Mouse (Mus musculus): ENCODE results near the gene Ccdc85a. TPM values are rescaled to one million over a fixed set of nuclear protein-coding genes. Genes with fewer than 3 reads are reported as not detected.
A peak's percentile ranks its signal among the peaks of the same experiment; 100 is the strongest.
"Not testable (repeated sequence)": the region's sequence is repeated elsewhere in the genome, so short reads cannot be mapped to it uniquely, and the experiment has no call there.

Ccdc85a gene
- polyA plus RNA-seq, 1 experiment from 2014 or later, result 1.5 TPM

DNA sequence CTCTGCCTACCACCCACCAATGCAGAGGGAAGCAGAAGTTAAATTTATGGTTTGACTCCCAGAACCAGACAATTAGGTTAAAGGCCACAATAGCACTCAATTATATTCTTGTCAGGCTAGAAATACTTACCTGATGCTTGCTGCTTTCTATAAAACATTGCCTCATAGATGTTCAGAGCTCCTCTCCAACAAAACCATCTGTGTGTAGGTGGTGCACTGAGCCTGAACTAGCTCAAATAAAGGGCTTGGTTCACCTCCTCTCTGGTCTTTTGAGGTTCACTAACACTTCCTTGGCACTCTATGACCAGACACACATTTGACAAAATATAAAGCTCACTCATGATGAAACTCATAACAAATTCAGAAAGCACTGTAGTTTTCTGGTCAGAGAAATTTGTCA is 208.2 kb downstream of the Ccdc85a start:
- Histone ChIP-seq H3K4me3 (ENCODE audit: low read depth, low read length) (no peak overlapping the region), H3K9me3 (ENCODE audit: control insufficient read depth, low read length) (no peaks in the 10 kb centered on the region), H3K4me2 (ENCODE audit: low read depth, severe bottlenecking) (no peak overlapping the region), H3K27me3 (ENCODE audit: control insufficient read depth, insufficient read depth, low read length) (no peaks in the 10 kb centered on the region), H3K9ac (ENCODE audit: low read length) (no peak overlapping the region), H3K4me1 (ENCODE audit: control insufficient read depth, insufficient read depth, low read length) (no peaks in the 10 kb centered on the region), H3K27ac (replicated peaks; ENCODE audit: low read depth, low read length) (no peak overlapping the region), H3K36me3 (ENCODE audit: control insufficient read depth, insufficient read depth, low read length) (no peaks in the 10 kb centered on the region)
- ATAC-seq (ENCODE audit: insufficient number of reproducible peaks, low FRiP score, low TSS enrichment, low read depth) (no peak), DNase-seq (ENCODE audit: low spot score) (no peak)

DNA sequence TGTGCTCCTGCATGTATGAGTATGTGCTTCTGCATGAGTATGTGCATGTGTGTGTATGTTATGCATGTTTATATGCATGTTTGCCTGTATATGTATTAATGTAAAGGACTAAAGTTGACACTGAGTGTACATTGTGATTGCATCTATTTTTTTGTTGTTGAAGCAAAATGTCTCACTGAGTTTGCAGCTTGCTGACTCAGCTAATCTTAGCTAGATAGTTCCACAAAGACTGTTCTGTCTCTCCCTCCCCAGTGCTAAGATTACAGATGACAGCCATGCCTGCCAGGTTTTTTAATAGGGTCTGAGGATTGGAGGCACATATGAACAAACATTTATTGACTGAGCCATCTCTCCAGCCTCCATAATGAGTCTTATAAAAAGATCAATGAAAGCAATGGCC is 209.5 kb downstream of the Ccdc85a start:
- Histone ChIP-seq H3K36me3 (ENCODE audit: control insufficient read depth, insufficient read depth, low read length) (no peaks in the 10 kb centered on the region), H3K27me3 (ENCODE audit: control insufficient read depth, insufficient read depth, low read length) (no peaks in the 10 kb centered on the region), H3K9me3 (ENCODE audit: control insufficient read depth, low read length) (no peaks in the 10 kb centered on the region), H3K4me1 (ENCODE audit: control insufficient read depth, insufficient read depth, low read length) (no peaks in the 10 kb centered on the region), H3K4me3 (ENCODE audit: low read depth, low read length) (no peak overlapping the region), H3K4me2 (ENCODE audit: low read depth, severe bottlenecking) (no peak overlapping the region), H3K9ac (ENCODE audit: low read length) (no peak overlapping the region), H3K27ac (replicated peaks; ENCODE audit: low read depth, low read length) (no peak overlapping the region)
- ATAC-seq (ENCODE audit: insufficient number of reproducible peaks, low FRiP score, low TSS enrichment, low read depth), result no peak
- no peak for DNase-seq (ENCODE audit: low spot score)

DNA sequence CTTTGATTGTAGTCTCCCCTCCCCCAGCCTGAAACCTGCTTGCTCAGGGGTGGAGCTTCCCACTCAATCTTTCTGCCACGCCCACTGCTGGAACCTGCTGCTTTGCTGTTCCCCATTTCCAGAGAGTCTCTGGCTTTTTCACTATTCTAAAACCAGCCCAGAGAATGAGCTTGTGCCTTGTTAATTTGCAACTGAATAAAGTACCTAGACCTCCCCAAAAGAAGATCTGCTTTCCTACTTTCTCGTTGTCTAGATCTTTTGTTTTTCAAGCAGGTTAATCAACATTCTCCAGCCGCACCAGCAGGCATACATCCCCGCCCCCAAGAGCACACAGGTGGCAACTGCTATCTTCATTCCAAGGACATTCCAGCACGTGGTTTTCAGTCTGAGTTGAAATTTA is 212.7 kb downstream of the Ccdc85a start:
- H3K9ac ChIP-seq (ENCODE audit: low read length); H3K27me3 ChIP-seq (ENCODE audit: control insufficient read depth, insufficient read depth, low read length); H3K9me3 ChIP-seq (ENCODE audit: control insufficient read depth, low read length); ATAC-seq (ENCODE audit: insufficient number of reproducible peaks, low FRiP score, low TSS enrichment, low read depth); H3K36me3 ChIP-seq (ENCODE audit: control insufficient read depth, insufficient read depth, low read length); H3K27ac ChIP-seq (replicated peaks; ENCODE audit: low read depth, low read length); H3K4me1 ChIP-seq (ENCODE audit: control insufficient read depth, insufficient read depth, low read length); H3K4me2 ChIP-seq (ENCODE audit: low read depth, severe bottlenecking); H3K4me3 ChIP-seq (ENCODE audit: low read depth, low read length); DNase-seq (ENCODE audit: low spot score): not testable (repeated sequence)
- WGBS, result 75% methylated on average over 5 of the region's 5 CpGs

DNA sequence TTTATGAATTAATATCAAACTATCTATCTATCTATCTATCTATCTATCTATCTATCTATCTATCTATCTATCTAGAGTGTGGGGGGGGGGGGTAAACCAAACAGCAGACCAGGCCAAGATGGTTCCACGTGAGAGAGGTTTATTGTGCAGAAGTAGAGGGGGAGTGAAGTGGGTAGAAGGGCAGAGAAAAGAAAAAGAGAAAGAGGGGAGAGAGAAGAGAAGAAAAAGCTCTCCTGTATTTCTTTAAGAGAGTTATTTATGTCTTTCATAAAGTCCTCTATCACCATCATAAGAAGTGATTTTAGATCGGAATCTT is 218.2 kb downstream of the Ccdc85a start:
- H3K4me1 ChIP-seq (ENCODE audit: control insufficient read depth, insufficient read depth, low read length), result 0 out of 2 replicates have a peak, but pooled peaks cover 2% of the 10 kb centered on the region
- 68% methylated on average over 2 of the region's 2 CpGs for WGBS
- H3K4me2 ChIP-seq (ENCODE audit: low read depth, severe bottlenecking), result peak overlapping the region; percentile 46; the same call in 1 of the 2 replicates
- no peak overlapping the region for H3K27ac ChIP-seq (replicated peaks; ENCODE audit: low read depth, low read length)
- no peaks in the 10 kb centered on the region for H3K9me3 ChIP-seq (ENCODE audit: control insufficient read depth, low read length)
- DNase-seq (ENCODE audit: low spot score), result no peak
- H3K27me3 ChIP-seq (ENCODE audit: control insufficient read depth, insufficient read depth, low read length), result no peaks in the 10 kb centered on the region
- H3K4me3 ChIP-seq (ENCODE audit: low read depth, low read length), result no peak overlapping the region
- H3K9ac ChIP-seq (ENCODE audit: low read length), result no peak overlapping the region; the same call in 1 of the 2 replicates
- no peaks in the 10 kb centered on the region for H3K36me3 ChIP-seq (ENCODE audit: control insufficient read depth, insufficient read depth, low read length)
- ATAC-seq (ENCODE audit: insufficient number of reproducible peaks, low FRiP score, low TSS enrichment, low read depth), result peak; percentile 48; the same call in 1 of the 2 replicates

DNA sequence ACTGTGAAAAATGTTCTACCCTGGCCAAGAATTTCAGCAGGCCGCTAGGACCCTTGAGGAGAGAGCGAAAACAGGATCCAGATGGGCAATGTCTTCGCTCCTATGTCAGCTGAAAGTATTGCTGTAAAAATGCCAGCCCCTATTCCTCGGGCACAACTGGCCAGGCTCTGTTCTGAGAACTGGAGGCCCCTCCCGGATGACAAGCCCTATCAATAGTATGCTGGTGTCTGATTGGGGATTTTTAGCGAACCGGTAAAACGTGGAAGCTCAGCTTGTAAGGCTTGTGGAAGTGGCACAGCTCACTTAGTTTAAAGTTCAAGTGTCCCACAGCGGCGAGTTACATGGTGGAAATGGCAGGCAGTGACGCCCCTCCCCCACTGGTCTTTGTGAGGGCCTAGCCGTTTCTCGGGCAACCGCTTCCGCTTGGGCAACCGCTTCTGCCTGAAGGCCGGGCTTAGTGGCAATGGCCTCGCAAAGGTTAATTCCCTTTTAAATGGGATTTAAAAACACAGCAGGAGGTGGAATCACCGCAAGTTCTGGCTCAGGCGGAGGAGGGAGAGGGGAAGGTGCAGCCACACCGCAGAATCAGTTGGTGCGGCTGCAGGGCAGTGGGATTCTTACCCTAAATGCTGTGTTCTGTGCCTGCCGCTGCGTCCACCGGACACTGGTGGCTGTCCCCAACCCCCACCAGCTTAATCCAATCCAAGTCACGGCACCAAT is 218.8 kb downstream of the Ccdc85a start:
- H3K36me3 ChIP-seq (ENCODE audit: control insufficient read depth, insufficient read depth, low read length), result no peaks in the 10 kb centered on the region
- peak overlapping the region; percentile 60; the same call in 1 of the 2 replicates for H3K9ac ChIP-seq (ENCODE audit: low read length)
- ATAC-seq (ENCODE audit: insufficient number of reproducible peaks, low FRiP score, low TSS enrichment, low read depth) (peak; percentile 91), DNase-seq (ENCODE audit: low spot score) (peak; percentile 94)
- WGBS, result 5% methylated on average over 26 of the region's 26 CpGs
- H3K4me1 ChIP-seq (ENCODE audit: control insufficient read depth, insufficient read depth, low read length), result 0 out of 2 replicates have a peak, but pooled peaks cover 2% of the 10 kb centered on the region
- no peaks in the 10 kb centered on the region for H3K27me3 ChIP-seq (ENCODE audit: control insufficient read depth, insufficient read depth, low read length)
- no peaks in the 10 kb centered on the region for H3K9me3 ChIP-seq (ENCODE audit: control insufficient read depth, low read length)
- 0 out of 2 replicates have a peak overlapping the region, but pooled peaks have one; percentile 48 for H3K27ac ChIP-seq (replicated peaks; ENCODE audit: low read depth, low read length)
- H3K4me3 ChIP-seq (ENCODE audit: low read depth, low read length), result peak overlapping the region; percentile 11; the same call in 1 of the 2 replicates
- H3K4me2 ChIP-seq (ENCODE audit: low read depth, severe bottlenecking), result peak overlapping the region; percentile 46

DNA sequence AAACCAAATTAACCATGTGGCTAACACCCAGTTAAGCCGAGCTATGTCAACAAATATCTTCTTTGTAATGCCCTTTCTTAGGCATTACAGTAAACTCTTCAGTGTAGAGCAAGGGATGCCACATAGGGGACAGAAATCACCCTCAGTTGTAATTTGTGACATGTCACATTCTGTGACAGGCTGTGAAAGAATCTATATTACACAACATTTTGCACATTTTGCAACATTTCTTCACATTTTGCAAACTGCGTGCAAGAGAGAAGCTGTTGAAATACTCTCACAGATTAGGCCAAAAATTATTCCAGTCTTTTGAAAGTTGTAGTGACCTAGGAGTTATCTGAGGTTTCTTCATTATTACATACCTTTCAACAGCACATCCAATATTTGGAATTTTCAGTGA is 240.7 kb downstream of the Ccdc85a start:
- no peak for DNase-seq (ENCODE audit: low spot score)
- 90% methylated on average over 2 of the region's 2 CpGs for WGBS

DNA sequence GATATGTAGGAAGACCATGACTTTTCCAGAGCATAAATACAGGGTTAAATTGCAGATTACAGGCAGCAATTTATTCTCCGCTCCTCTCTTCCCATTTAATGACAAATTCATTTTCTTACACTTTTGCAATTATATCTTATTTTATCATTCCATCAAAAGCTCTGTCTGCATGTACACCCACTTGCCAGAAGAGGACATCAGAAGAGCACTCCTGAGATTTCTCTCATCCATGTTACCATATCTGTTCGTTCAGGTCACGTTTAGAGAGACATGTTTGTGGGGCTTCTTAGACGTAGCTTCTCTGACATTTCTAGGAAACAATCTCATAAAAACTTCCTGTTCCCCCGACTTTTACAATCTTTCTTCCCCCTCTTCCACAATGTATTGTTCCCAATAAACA is 242.2 kb downstream of the Ccdc85a start:
- ATAC-seq (ENCODE audit: insufficient number of reproducible peaks, low FRiP score, low TSS enrichment, low read depth) (no peak), DNase-seq (ENCODE audit: low spot score) (no peak)
- H3K4me1 ChIP-seq (ENCODE audit: control insufficient read depth, insufficient read depth, low read length), result no peaks in the 10 kb centered on the region
- H3K36me3 ChIP-seq (ENCODE audit: control insufficient read depth, insufficient read depth, low read length), result no peaks in the 10 kb centered on the region
- no peaks in the 10 kb centered on the region for H3K27me3 ChIP-seq (ENCODE audit: control insufficient read depth, insufficient read depth, low read length)
- no peak overlapping the region for H3K4me2 ChIP-seq (ENCODE audit: low read depth, severe bottlenecking)
- no peaks in the 10 kb centered on the region for H3K9me3 ChIP-seq (ENCODE audit: control insufficient read depth, low read length)
- 75% methylated on average over 5 of the region's 5 CpGs for whole genome bisulfite sequencing
- no peak overlapping the region for H3K27ac ChIP-seq (replicated peaks; ENCODE audit: low read depth, low read length)
- H3K4me3 ChIP-seq (ENCODE audit: low read depth, low read length), result no peak overlapping the region
- H3K9ac ChIP-seq (ENCODE audit: low read length), result no peak overlapping the region

More for the DNA sequence above, 240.7 kb downstream of the Ccdc85a start:
- H3K4me2 ChIP-seq (ENCODE audit: low read depth, severe bottlenecking), result no peak overlapping the region
- H3K4me3 ChIP-seq (ENCODE audit: low read depth, low read length), result no peak overlapping the region
- no peak overlapping the region for H3K27ac ChIP-seq (replicated peaks; ENCODE audit: low read depth, low read length)
- H3K9me3 ChIP-seq (ENCODE audit: control insufficient read depth, low read length), result no peaks in the 10 kb centered on the region
- H3K9ac ChIP-seq (ENCODE audit: low read length), result no peak overlapping the region
- H3K4me1 ChIP-seq (ENCODE audit: control insufficient read depth, insufficient read depth, low read length), result no peaks in the 10 kb centered on the region
- no peak for ATAC-seq (ENCODE audit: insufficient number of reproducible peaks, low FRiP score, low TSS enrichment, low read depth)
- no peaks in the 10 kb centered on the region for H3K36me3 ChIP-seq (ENCODE audit: control insufficient read depth, insufficient read depth, low read length)
- H3K27me3 ChIP-seq (ENCODE audit: control insufficient read depth, insufficient read depth, low read length), result no peaks in the 10 kb centered on the region

DNA sequence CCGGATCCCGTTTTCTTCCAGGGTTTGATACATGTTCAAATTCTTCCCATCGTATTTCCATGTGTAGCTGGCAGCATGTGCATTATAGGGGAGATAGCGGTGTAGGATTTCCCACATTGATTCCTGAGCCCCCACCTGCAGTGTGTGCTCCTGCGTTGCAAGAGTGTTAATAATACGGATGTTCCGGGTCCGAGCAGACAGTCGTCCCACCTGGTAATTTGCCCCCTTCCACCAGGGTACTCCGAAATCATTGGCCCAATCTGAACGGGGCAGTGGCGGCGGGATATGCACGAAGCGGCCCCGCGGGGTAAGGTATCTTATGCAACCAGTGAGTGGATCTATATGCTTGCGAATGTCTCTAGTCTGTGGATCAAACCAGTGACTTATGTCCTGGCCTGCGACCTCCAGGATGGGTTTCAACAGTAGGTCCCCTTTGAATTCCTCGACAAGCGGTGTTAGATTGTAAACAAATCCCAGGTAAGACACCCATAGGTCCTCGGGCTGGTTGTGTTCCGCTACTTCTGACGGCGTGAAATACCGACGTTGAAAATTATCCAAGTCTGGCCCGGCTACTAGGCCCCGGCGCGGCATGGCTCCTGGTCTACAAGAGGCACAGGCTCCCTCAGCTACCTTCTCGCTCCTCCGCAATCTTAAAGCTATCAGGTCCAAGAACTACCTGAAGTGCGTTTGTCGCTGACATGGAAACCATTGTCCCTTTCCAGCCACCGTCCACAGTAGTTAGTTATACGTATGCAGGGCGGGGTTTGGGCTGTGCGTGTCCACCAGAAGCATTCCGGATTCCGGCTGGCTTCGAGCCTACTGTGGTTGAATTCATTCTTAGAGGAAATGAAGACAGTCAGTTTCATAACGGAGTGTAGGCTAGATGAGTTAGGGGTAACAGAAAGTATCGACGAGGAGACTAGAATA is 244.6 kb downstream of the Ccdc85a start, which contains the start of gene Gm6685:
Gene Gm6685 (minus strand): TSS at position 644 of the 927 bp plus-strand sequence.
- not testable (repeated sequence) for H3K9me3 ChIP-seq (ENCODE audit: control insufficient read depth, low read length); DNase-seq (ENCODE audit: low spot score); H3K27me3 ChIP-seq (ENCODE audit: control insufficient read depth, insufficient read depth, low read length); H3K36me3 ChIP-seq (ENCODE audit: control insufficient read depth, insufficient read depth, low read length); H3K27ac ChIP-seq (replicated peaks; ENCODE audit: low read depth, low read length); H3K4me2 ChIP-seq (ENCODE audit: low read depth, severe bottlenecking); H3K4me1 ChIP-seq (ENCODE audit: control insufficient read depth, insufficient read depth, low read length); H3K9ac ChIP-seq (ENCODE audit: low read length); ATAC-seq (ENCODE audit: insufficient number of reproducible peaks, low FRiP score, low TSS enrichment, low read depth); H3K4me3 ChIP-seq (ENCODE audit: low read depth, low read length)
- 91% methylated on average over 41 of the region's 45 CpGs for WGBS
